Mouse (Mus musculus): Measurements from ENCODE around the gene Ephb1.

DNA sequence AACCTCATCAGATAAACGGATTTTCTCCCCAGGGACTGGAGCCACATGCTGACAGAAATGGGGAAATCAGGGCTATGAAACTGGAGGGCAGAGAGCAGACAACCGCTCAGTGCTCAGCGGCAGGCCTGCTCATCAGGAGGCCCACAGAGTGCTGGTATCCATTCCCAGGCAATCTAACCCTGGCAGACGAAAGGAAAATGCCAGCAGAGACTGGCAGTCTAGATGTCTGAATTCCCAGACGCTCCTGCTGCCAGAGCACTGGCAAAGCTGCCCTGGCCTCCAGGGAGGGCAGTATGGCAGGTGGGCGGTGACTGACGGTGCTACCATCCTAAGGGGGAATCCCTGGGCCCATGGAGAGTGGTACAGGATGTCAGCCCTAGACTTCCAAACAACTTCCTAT lies 257.7 kb downstream of the Ephb1 start:
- TF ChIP-seq CTCF (IDR thresholded peaks at IDR 0.05), result no peak
- TF ChIP-seq EP300 (IDR thresholded peaks at IDR 0.05), result no peak
